Mouse (Mus musculus): Measurements from ENCODE around the gene Sult1b1. TPM values are rescaled to one million over a fixed set of nuclear protein-coding genes. Genes with fewer than 3 reads are reported as not detected.

Gene Sult1b1
- polyA plus RNA-seq, 1 experiment from 2014 or later, result 3.7 TPM

GRCm38 (mm10) chr5:87567306-87567705 lies 29.3 kb upstream of the Sult1b1 start:
- DNase-seq, result no peak
- TF ChIP-seq EP300 (IDR thresholded peaks at IDR 0.05; ENCODE audit: low read depth) (no peak), CTCF (IDR thresholded peaks at IDR 0.05; ENCODE audit: low read depth) (no peak)
- 64% methylated on average over 1 of the region's 1 CpGs for WGBS (ENCODE audit: insufficient replicate concordance)
- Histone ChIP-seq H3K9ac (replicated peaks) (no peak overlapping the region), H3K4me3 (ENCODE audit: low read depth, low read length) (peak overlapping the region; percentile 36), H3K27me3 (ENCODE audit: insufficient read depth, low read length) (no peaks in the 10 kb centered on the region), H3K36me3 (replicated peaks; ENCODE audit: insufficient read depth, low read length) (0 out of 2 replicates have a peak, but pooled peaks cover 2% of the 10 kb centered on the region), H3K9me3 (ENCODE audit: low read length) (no peaks in the 10 kb centered on the region), H3K4me2 (ENCODE audit: low read depth, low read length) (peak overlapping the region; percentile 52), H3K27ac (ENCODE audit: low read depth) (peak overlapping the region; percentile 57; the same call in 1 of the 2 replicates), H3K4me1 (ENCODE audit: insufficient read depth) (no peaks in the 10 kb centered on the region)
- ATAC-seq, result peak; percentile 83

GRCm38 (mm10) chr5:87562966-87563365 lies 25.0 kb upstream of the Sult1b1 start:
- Histone ChIP-seq H3K27ac (ENCODE audit: low read depth) (no peak overlapping the region), H3K4me2 (ENCODE audit: low read depth, low read length) (no peak overlapping the region), H3K4me3 (ENCODE audit: low read depth, low read length) (no peak overlapping the region), H3K9me3 (ENCODE audit: low read length) (no peaks in the 10 kb centered on the region), H3K27me3 (ENCODE audit: insufficient read depth, low read length) (no peaks in the 10 kb centered on the region), H3K4me1 (ENCODE audit: insufficient read depth) (no peaks in the 10 kb centered on the region), H3K36me3 (replicated peaks; ENCODE audit: insufficient read depth, low read length) (0 out of 2 replicates have a peak, but pooled peaks cover 2% of the 10 kb centered on the region), H3K9ac (replicated peaks) (no peak overlapping the region)
- TF ChIP-seq EP300 (IDR thresholded peaks at IDR 0.05; ENCODE audit: low read depth) (peak; percentile 69), CTCF (IDR thresholded peaks at IDR 0.05; ENCODE audit: low read depth) (no peak)
- ATAC-seq (peak; percentile 42; the same call in 1 of the 2 replicates), DNase-seq (no peak)

DNA sequence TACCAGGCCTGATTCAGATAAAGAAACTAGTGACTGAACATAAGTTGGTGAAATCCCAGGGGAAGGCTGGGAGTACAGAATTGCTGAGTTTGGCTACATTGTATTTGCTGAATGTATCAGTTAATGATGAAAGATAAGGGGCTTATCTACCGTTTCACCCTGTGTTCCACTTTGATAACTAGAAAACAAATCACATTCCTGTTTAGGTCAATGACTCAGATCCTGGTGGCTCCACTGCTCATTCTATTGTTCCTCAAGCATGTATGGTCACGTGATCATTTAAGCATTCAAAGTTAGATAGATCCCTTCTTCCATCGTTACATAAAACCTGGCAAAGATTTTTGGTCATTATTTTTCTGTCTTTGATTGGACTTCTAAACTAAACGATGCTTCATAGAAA lies 24.5 kb upstream of the Sult1b1 start:
- Histone ChIP-seq H3K27me3 (ENCODE audit: insufficient read depth, low read length) (no peaks in the 10 kb centered on the region), H3K9me3 (ENCODE audit: low read length) (no peaks in the 10 kb centered on the region), H3K27ac (ENCODE audit: low read depth) (no peak overlapping the region), H3K4me3 (ENCODE audit: low read depth, low read length) (no peak overlapping the region), H3K4me1 (ENCODE audit: insufficient read depth) (no peaks in the 10 kb centered on the region), H3K4me2 (ENCODE audit: low read depth, low read length) (no peak overlapping the region), H3K36me3 (replicated peaks; ENCODE audit: insufficient read depth, low read length) (0 out of 2 replicates have a peak, but pooled peaks cover 2% of the 10 kb centered on the region), H3K9ac (replicated peaks) (no peak overlapping the region)
- ATAC-seq (no peak), DNase-seq (no peak)
- 59% methylated on average over 4 of the region's 4 CpGs for WGBS (ENCODE audit: insufficient replicate concordance)
- TF ChIP-seq CTCF (IDR thresholded peaks at IDR 0.05; ENCODE audit: low read depth) (no peak), EP300 (IDR thresholded peaks at IDR 0.05; ENCODE audit: low read depth) (no peak)

- H3K4me1 ChIP-seq (ENCODE audit: insufficient read depth), result no peaks in the 10 kb centered on the region
- no peak overlapping the region for H3K27ac ChIP-seq (ENCODE audit: low read depth)
- no peak for DNase-seq
- WGBS (ENCODE audit: insufficient replicate concordance), result 59% methylated on average over 5 of the region's 5 CpGs
- 0 out of 2 replicates have a peak, but pooled peaks cover 2% of the 10 kb centered on the region for H3K36me3 ChIP-seq (replicated peaks; ENCODE audit: insufficient read depth, low read length)
- H3K9me3 ChIP-seq (ENCODE audit: low read length), result no peaks in the 10 kb centered on the region
- ATAC-seq, result no peak
- TF ChIP-seq EP300 (IDR thresholded peaks at IDR 0.05; ENCODE audit: low read depth) (no peak), CTCF (IDR thresholded peaks at IDR 0.05; ENCODE audit: low read depth) (peak; percentile 30)
- no peak overlapping the region for H3K9ac ChIP-seq (replicated peaks)
- H3K4me2 ChIP-seq (ENCODE audit: low read depth, low read length), result no peak overlapping the region
- H3K4me3 ChIP-seq (ENCODE audit: low read depth, low read length), result no peak overlapping the region
- H3K27me3 ChIP-seq (ENCODE audit: insufficient read depth, low read length), result no peaks in the 10 kb centered on the region
Observed at GRCm38 (mm10) chr5:87560145-87560544, 22.1 kb upstream of the Sult1b1 start.

DNA sequence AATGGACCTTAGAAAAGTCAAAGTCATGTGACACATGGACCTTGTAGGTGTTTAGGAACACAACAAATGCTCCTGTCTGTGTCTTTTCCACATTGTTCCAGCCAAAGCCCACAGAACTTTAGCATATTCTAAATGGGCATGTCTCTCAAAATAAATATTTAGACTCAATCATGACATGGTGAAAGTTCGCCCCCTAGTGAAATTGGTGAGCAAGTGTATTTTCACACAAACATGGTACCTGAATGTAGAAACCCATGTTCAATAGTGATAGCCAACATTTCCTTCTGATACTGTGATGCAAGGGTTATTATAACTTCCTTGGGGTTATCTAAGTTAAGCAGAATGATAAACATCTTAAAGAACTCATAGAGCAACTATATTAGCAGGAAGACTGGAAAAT lies 12.9 kb upstream of the Sult1b1 start:
- no peak overlapping the region for H3K4me2 ChIP-seq (ENCODE audit: low read depth, low read length)
- H3K27me3 ChIP-seq (ENCODE audit: insufficient read depth, low read length), result no peaks in the 10 kb centered on the region
- TF ChIP-seq EP300 (IDR thresholded peaks at IDR 0.05; ENCODE audit: low read depth) (no peak), CTCF (IDR thresholded peaks at IDR 0.05; ENCODE audit: low read depth) (peak; percentile 50)
- H3K27ac ChIP-seq (ENCODE audit: low read depth), result no peak overlapping the region
- no peaks in the 10 kb centered on the region for H3K4me1 ChIP-seq (ENCODE audit: insufficient read depth)
- no peak overlapping the region for H3K9ac ChIP-seq (replicated peaks)
- no peaks in the 10 kb centered on the region for H3K9me3 ChIP-seq (ENCODE audit: low read length)
- no peak for ATAC-seq
- no peak for DNase-seq
- H3K4me3 ChIP-seq (ENCODE audit: low read depth, low read length), result no peak overlapping the region
- WGBS (ENCODE audit: insufficient replicate concordance), result 36% methylated on average over 1 of the region's 1 CpGs
- no peaks in the 10 kb centered on the region for H3K36me3 ChIP-seq (replicated peaks; ENCODE audit: insufficient read depth, low read length)

DNA sequence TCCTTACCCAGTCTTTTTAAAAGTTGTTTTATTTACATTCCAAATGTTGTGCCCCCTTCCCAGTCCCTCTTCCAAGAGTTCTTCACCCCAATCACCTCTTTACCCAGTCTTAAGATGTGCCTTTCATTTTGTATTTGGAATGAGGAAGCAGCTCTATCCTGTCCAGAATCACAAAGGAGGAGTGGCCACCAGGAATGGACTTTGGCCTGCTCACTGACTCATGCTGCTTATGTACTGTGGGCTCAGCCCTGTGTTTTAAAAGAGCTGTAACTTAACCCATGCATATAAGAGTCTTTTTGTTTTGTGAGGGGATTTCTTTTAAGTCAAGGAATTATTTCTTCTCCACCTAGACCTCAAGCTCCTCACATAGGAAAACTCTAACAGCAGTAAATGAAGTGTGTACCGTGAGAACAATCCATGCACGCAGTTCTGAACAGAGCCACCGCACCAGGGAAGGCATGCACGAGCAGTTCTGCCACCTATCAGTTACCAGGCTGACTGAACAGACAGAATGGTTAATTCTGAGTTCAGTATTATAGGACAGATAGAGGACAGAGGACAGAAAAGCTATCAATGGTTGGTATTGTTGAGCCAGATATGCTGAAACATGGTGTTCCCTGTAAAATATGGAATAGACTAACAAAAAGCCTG lies 1.9 kb downstream of the Sult1b1 start:
- Histone ChIP-seq H3K4me1 (ENCODE audit: insufficient read depth) (no peaks in the 10 kb centered on the region), H3K27ac (ENCODE audit: low read depth) (peak overlapping the region; percentile 85), H3K4me3 (ENCODE audit: low read depth, low read length) (no peak overlapping the region), H3K4me2 (ENCODE audit: low read depth, low read length) (no peak overlapping the region), H3K9ac (replicated peaks) (no peak overlapping the region; the same call in 1 of the 2 replicates), H3K36me3 (replicated peaks; ENCODE audit: insufficient read depth, low read length) (no peaks in the 10 kb centered on the region), H3K9me3 (ENCODE audit: low read length) (no peaks in the 10 kb centered on the region), H3K27me3 (ENCODE audit: insufficient read depth, low read length) (no peaks in the 10 kb centered on the region)
- 45% methylated on average over 4 of the region's 4 CpGs for WGBS (ENCODE audit: insufficient replicate concordance)
- peak; percentile 47 for DNase-seq
- ATAC-seq, result peak; percentile 94
- TF ChIP-seq CTCF (IDR thresholded peaks at IDR 0.05; ENCODE audit: low read depth) (no peak), EP300 (IDR thresholded peaks at IDR 0.05; ENCODE audit: low read depth) (no peak)
